Mouse (Mus musculus) olfactory bulb, adult 2 months (tissue): ENCODE data around the gene Gm17402.

ENCODE experiments used
- CTCF ChIP-seq: fragments of 200-500 bp; IDR thresholded peaks from 2 replicates; pipeline ENCODE4 v1.5.1; 2012; ENCODE audit warnings: low read depth, mild to moderate bottlenecking, low read length, moderate library complexity; ENCODE audit not compliant: insufficient read depth
- POLR2A ChIP-seq: fragments of 200-500 bp; IDR thresholded peaks from 2 replicates; pipeline ENCODE4 v1.6.1; 2012; ENCODE audit warnings: mild to moderate bottlenecking, low read depth, low read length, moderate library complexity; ENCODE audit not compliant: insufficient read depth

DNA sequence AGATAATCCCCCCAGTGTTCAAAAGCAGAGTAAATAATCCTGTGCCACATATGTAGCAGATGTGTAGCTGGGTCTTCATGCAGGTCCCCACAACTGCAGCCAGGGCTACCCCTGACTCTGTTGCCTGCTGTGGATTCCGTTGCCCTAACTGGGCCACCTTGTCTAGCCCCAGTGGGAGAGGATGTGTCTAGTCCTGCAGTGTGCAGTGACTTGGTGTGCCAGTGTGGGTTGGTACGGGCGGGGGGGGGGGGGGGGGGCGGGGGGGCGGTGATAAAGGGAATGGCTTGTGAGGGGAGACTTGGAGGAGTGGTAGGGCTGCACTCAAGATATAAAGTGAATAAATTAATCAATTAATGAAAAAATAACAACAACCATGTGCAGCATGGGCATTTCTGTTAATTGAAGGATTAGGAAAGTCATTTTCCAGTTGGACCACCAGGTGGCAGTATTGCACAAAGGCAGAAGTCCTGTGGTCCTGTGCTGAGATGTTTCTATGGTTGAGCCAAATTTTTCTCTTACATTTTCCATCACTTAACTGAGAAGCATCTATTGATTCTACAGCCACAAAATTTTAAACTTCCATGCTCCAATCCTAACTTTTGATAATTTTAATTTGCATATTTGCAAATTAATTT, 22.7 kb downstream of the Gm17402 start:
- no peak for TF ChIP-seq POLR2A
- no peak for TF ChIP-seq CTCF
